Mouse (Mus musculus) heart, postnatal 0 days (tissue): ENCODE results near the gene Cckbr.

Source experiments
- CTCF ChIP-seq: IDR thresholded peaks from 2 replicates; pipeline ENCODE4 v1.5.1; 2016; ENCODE audit warnings: antibody characterized with exemption, control low read depth, low read depth
- EP300 ChIP-seq: IDR thresholded peaks from 2 replicates; pipeline ENCODE4 v1.6.1; 2016; ENCODE audit warnings: antibody characterized with exemption, low read depth

DNA sequence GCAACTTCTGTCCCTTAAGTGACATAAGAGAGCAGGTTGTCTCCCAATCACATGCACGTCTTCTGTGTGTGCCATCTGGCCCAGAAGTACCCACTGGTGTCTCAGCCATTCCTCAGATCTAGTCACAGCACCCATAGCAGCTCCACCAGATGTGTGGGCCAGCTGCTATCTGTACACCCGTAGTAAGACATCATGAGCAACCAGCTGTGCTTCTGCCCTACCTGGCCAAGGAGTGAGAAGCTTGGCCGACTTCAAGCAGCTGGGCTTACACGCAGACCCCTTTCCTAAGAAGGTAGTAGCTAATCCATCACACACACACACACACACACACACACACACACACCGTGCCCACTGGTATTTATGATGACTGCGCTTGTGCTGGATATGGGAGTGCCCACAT is 53.7 kb downstream of the Cckbr start:
- TF ChIP-seq EP300, result no peak
- no peak for TF ChIP-seq CTCF
